Mouse (Mus musculus): ENCODE data around the gene Ccdc33.
A peak's percentile ranks its signal among the peaks of the same experiment; 100 is the strongest.

Gene Ccdc33

DNA sequence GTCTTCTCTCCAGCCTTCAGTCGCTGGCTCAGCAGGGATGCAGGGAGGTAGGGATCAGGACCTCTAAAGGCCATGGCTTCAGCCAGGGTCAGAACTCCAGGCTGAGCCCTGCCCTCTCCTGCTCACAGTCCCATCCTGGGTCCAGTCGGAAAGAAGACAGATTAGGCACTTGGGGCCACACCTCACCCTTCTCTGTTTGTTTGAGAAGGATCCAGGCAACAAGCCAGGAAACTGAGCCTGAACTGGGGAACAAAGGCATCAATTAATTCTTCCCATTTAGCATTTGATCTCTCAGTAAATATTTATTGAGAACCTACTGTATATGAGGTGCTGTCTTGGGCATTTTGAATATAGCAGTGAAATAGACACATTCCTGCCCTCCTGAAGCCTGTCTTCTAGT, at the start of gene Ccdc33:
Gene Ccdc33 (minus strand): TSS at position 153 of the 400 bp plus-strand sequence.
- DNase-seq (ENCODE audit: low spot score): no peak

GRCm38 (mm10) chr9:58165779-58166178, 47.2 kb upstream of the Ccdc33 start:
- no peak for DNase-seq (ENCODE audit: low spot score)

DNA sequence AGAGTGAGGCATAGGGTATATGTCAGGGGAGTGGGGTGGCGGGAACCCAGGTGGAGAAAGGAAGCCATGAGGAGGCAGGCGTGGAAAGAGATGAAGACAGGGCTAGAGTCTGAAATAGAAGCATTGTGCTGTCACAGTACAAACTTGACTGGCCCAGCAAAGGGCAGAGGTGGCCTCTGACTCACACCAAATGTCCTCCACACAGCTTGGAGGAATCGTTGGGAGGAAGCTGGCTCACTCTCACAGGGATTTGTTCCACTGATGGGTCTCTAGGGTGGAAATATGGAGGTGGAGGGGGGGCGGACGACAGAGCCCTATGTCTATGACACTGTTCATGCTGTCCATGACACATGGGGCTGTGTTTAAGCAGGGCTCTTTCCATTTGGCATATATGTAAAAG, 44.5 kb upstream of the Ccdc33 start:
- no peak for DNase-seq (ENCODE audit: low spot score)

- no peak for DNase-seq (ENCODE audit: low spot score)
These were observed 43.5 kb upstream of the Ccdc33 start for GRCm38 (mm10) chr9:58162173-58162572.

- DNase-seq (ENCODE audit: low spot score): no peak
These were observed 41.7 kb upstream of the Ccdc33 start for GRCm38 (mm10) chr9:58160315-58160714.

GRCm38 (mm10) chr9:58159855-58160254, 41.2 kb upstream of the Ccdc33 start:
- no peak for DNase-seq (ENCODE audit: low spot score)

DNA sequence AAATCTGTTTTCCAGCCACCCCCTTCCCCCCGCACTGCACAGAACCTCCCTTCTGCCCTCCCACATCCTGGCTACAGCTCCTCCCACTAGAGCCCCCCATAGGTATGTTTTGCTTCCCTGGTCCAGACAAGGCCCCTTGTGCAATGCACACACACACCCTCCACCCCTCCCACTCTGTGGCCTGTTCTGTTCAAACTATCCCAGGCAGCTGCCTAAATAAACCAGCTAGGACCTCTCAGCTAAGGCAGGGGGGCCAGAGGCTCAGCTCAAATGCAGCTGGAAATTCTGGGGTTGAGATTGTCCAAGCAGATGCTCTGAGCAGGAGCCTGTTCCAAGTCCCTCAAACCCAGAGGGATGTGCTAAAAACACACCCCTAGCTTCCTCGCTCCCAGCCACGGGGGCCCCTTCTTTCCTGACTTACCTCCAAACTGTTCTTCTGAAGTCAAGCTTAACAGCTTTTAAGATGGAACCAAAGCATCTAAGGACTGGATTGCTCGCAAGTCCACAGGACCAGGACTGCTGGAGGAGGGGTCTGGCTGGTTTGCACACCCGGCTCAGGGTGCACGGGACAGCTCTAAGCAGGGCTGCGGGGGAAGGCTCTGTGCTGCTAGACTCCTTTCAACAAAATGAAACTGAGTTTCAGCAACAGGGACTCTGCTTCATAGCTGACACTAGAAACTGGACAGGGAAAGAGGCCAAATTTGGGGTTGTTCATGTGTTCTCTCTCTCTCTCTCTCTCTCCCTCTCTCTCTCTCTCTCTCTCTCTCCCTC, 40.1 kb upstream of the Ccdc33 start:
- DNase-seq (ENCODE audit: low spot score): no peak

DNA sequence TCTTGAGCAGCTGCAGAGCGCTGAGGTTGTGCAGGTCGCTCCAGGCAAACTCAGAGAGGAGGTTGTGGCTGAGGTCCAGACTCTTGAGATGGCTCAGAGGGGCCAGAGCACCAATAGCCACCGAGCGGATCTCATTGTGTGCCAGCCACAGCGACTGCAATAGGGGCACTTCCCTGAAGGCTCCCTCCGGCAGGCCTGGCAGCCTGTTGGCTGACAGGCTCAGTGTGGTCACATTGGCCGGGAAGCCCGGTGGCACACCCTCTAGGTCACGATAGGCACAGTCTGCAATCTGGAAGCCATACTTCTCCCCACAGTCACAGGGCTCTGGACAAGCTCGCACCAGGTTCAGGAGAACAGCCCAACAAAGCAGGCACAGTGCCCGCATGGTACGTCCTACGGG, 39.2 kb upstream of the Ccdc33 start:
- no peak for DNase-seq (ENCODE audit: low spot score)

DNA sequence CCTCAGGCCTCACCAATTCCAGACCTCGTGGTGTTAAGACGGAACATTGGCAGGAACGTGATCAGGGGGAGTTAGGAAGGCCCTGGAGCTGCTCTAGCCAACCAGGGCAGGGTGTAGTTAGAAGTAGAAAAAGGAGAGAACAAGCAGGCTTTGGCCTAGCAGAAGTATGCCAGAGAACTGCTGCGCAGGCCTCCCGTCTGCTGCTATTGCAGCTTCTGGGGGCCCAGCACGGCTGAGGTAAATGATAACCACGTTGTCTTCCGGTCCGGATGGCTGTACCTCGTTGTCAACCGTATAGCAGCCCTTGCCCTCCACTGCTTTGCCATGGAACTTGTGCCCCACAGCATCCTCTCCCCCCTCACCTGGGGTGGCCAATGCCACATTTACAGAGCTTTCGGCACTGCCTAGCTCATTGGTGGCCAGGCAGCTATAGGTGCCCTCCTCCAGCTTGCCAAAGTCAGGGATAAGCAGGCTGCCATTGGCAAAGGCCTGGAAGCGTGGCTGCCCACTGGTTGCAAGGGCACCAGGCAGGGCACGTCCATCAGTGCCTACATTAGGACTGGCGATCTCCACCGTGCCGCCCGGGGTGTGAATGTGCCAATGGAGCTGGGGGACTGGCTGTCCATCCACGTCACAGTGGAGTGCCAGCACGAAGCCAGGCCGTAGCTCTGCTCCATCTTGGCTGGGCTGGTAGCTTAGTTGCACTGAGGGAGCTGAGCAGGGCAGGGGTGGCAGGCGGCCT, 38.4 kb upstream of the Ccdc33 start:
- DNase-seq (ENCODE audit: low spot score): no peak

- no peak for DNase-seq (ENCODE audit: low spot score)
These were observed 36.7 kb upstream of the Ccdc33 start for GRCm38 (mm10) chr9:58155366-58155765.

DNA sequence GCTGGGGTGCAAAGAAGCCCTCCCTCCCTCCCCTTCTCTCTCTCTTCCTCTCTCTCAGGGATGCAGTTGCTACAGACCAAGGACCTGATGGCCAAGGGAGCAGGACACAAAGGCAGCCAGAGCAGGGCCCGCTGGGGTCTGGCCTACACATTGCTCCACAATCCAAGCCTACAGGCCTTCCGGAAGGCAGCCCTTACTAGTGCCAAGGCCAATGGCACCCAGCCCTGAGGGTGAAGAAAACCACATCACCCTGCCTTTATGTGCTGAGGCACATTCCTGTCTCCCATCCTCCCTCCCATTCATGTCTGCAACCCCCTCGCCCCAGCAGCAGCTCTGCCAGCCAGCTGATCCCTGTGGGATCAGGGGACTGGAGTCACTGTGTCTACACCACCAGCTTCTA, 34.5 kb upstream of the Ccdc33 start:
- DNase-seq (ENCODE audit: low spot score): no peak

DNA sequence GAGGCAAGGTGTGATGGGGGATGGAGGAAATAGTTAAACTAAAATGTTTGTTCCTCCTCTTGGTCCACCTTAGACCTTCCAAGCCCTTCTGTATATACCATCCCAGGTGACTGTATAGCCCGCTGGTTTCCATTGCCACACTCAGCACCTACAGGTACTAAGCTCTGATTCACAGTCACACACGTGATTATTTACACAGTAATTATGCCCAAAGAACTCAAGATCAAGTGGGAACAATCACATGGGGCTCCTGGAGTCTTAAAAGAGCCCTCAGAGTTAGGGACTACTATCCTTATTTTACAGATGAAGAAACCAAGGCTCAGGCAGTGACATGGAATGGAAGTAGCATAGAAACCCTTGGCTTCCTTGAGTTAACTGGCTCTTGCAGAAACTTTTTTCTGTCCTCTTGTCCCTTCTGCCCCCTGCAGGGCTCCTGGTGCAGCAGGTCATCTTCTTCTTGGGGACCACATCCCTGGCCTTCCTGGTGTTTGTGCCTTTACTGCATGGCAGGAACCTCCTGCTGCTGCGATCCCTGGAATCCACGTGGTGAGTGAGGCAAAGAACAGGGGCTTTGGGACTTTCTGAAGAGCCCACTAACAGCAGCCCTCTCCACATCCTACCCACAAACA, 32.2 kb upstream of the Ccdc33 start:
- peak; percentile 25 for DNase-seq (ENCODE audit: low spot score)

- no peak for DNase-seq (ENCODE audit: low spot score)
These were observed 30.2 kb upstream of the Ccdc33 start for GRCm38 (mm10) chr9:58148806-58149205.

DNA sequence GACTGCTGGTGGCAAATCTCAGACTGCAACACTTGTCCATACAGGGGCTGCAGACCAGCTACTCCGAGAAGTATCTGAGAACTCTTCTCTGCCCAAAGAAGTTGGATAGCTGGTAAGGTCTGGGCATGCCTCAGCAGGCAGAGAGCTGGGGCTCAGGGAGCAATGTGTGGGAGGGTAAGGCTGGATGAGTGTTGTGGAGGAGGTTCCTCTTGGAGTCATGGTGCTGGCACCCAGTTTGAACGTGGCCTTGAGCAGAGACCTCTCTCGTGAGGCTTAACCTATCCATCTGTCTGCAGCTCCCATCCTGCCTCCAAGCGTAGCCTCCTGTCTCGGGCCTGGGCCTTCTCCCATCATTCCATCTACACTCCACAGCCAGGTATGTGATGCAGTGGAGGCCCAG, 26.8 kb upstream of the Ccdc33 start:
- no peak for DNase-seq (ENCODE audit: low spot score)

DNA sequence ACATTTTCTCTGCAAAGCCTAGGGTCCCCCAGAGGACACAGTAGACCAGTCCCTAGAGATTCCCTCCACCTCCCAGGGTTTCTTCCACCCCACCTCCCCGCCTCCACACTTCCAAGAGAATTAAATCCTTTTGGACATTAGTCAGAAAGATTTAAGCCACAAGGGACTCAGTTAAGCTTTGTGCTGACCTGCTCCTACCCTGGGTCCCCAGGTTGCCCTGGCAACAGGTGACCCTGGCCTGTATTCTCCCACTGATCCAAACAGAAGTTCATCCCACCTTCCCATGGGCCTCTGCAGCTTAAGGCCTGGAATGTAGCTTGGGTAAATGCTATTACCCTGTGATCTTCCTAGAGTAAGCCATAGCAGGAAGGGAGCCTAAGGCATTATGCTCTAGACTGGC, 26.0 kb upstream of the Ccdc33 start:
- DNase-seq (ENCODE audit: low spot score): no peak

GRCm38 (mm10) chr9:58143419-58143818, 24.8 kb upstream of the Ccdc33 start:
- DNase-seq (ENCODE audit: low spot score): no peak

DNA sequence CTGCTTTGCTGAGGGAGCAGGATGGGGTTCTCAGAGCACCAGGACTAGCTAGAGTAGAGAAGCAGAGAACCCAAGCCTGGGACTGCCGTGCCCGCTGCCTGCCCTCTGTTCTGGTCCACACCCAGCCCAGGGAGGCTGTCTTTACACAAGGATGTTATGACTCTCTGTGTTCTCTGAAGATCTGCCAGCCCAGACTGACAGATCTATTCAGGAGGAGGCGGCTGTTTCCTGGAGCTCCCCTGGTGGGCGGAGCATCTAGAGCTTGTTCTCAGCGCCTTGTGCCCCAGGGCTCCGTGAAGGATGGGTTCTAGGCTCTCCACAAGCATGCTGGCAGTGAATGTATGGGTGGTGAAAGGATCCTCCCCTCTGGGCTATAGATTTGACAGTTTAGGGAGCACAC, 21.3 kb upstream of the Ccdc33 start:
- DNase-seq (ENCODE audit: low spot score): peak; percentile 79

DNA sequence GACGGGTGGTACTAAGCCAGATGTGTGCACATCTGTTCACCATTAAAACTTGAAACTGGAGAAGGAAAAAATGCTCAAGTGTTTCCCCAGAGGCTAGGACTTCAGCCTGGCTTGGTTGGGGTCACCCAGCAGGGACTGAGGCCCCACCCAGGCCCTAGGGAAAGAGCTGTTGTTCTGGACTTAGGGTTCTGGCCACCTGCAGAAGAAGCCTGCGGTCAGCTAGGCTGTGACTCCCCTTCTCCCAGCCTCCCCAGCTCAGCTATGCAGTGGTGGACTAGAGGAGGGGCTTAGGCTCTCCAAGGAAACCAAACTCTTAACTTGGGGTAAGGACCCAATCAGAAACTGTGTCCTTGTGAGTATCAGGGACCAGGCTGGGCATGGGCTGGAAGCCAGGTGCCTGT, 17.3 kb upstream of the Ccdc33 start:
- no peak for DNase-seq (ENCODE audit: low spot score)

DNA sequence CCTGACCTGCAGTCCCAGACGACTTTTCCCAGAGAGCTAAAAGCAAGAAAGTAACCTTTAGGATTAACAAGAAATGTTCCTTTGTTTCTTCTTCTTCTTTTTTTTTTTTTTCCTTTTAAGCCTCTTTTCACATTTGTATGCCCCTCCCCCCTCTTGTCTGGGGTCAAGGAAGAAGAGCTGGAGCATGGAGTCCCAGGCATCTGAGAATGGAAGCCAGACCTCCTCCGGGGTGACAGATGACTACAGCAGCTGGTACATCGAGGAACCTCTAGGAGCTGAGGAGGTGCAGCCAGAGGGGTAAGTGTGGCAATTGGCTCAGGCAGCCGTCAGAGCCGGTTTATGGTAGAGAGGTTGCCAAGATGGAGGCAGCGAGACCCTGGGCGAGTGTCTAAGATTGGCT, 16.3 kb upstream of the Ccdc33 start:
- no peak for DNase-seq (ENCODE audit: low spot score)

DNA sequence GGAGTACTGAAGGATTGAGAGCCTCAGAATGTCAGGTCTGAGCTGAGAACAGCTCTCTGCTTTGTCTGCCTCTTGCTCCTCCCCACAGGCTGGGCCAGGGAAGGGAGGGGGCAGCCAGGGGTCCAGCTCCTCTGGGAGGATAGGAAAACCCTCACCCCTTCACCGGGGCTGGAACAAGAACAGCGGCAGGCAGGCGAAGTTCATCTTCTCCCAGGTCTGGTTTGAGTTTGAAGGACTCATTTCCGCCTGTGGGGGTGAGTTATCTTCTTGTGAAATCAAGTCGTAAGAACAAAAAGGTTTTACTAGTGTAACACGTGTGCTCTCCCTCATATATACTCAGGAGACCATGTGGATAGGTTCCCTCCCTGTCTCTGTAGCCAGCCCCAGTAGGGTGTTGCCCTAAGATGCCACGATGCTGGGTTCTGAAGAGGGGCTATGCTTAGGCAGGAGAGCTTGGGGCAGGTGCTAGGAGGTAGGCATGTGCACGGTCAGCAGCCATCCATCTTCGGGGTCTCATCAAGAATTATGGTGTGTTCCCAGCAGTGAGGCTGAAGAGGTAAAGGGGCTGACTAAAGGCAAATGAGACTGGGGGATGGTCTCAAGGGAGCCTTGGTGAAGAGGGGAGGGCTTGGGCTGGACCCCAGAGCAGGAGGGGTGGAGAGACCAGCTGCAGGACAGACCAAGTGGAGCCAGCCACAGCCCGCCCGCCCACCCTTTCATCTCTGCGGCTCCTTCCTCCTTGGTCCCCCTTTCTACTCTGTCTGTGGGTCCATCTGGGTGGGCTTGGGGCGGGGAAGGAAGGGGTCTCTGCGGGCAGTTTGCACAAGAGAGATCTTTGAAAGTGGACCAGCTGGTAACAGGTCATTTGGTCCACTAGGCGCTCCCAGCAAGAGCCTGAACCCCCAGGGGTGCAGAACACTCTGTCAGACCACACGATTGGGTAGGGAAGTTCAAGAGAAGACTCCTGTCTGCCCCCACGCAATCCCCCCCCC, 15.6 kb upstream of the Ccdc33 start:
- peak; percentile 47 for DNase-seq (ENCODE audit: low spot score)

DNA sequence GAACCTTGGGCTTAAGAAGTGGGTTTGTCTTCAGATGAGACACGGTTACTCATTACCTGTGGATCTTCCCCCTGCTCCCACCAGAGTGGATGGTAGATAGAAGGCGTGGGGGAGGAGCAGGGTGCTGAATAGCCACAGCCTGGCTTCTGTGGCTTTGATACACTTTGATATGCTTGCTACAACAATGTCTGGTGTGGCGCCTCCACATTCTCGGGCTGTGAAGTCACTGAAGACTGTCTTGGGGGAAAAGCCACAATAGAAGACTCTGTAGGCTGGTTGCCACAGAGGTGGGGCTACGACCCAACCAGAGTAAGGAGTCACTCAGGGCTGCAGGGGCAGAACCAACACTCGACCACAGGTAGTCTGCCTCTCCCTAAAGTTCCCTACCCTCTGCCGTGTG, 13.1 kb upstream of the Ccdc33 start:
- DNase-seq (ENCODE audit: low spot score): peak; percentile 63

- no peak for DNase-seq (ENCODE audit: low spot score)
These were observed 12.3 kb upstream of the Ccdc33 start for GRCm38 (mm10) chr9:58130909-58131308.

Measured in T-cell, adult 2 months (primary cell).